Mouse (Mus musculus) intestine, embryonic 16.5 days (tissue): ENCODE data around the gene Grin2b. TPM values are rescaled to one million over a fixed set of nuclear protein-coding genes. Genes with fewer than 3 reads are reported as not detected.

Experiments used
- ATAC-seq: fragments of 200-750 bp; cut with Nextera tagmentation; 2 replicates; pipeline ENCODE4 v1.8.0; 2017; ENCODE audit warnings: moderate TSS enrichment, moderate library complexity
- H3K27ac ChIP-seq: fragments of 300-500 bp; sonication (generic); 2 replicates; pipeline ENCODE4 v1.5.1; 2014; ENCODE audit warnings: mild to moderate bottlenecking, low read length
- H3K27me3 ChIP-seq: fragments of 300-500 bp; sonication (generic); replicated peaks from 2 replicates; pipeline ENCODE4 v1.6.1; 2014; ENCODE audit warnings: low read length, control low read depth, mixed read lengths; ENCODE audit not compliant: control insufficient read depth, insufficient read depth
- H3K36me3 ChIP-seq: fragments of 300-500 bp; sonication (generic); 2 replicates; pipeline ENCODE4 v1.6.1; 2014; ENCODE audit warnings: low read length, control low read depth; ENCODE audit not compliant: control insufficient read depth, insufficient read depth
- H3K4me1 ChIP-seq: fragments of 300-500 bp; sonication (generic); 2 replicates; pipeline ENCODE4 v1.6.1; 2014; ENCODE audit warnings: low read length, control low read depth, mixed read lengths; ENCODE audit not compliant: control insufficient read depth, insufficient read depth
- H3K4me2 ChIP-seq: fragments of 300-500 bp; sonication (generic); 2 replicates; pipeline ENCODE4 v1.6.1; 2014; ENCODE audit warnings: low read depth, low read length, control low read depth
- H3K4me3 ChIP-seq: fragments of 300-500 bp; sonication (generic); 2 replicates; pipeline ENCODE4 v1.5.1; 2014; ENCODE audit warnings: mild to moderate bottlenecking, low read length
- H3K9ac ChIP-seq: fragments of 300-500 bp; sonication (generic); 2 replicates; pipeline ENCODE4 v1.6.1; 2014; ENCODE audit warnings: low read depth, low read length
- H3K9me3 ChIP-seq: fragments of 300-500 bp; sonication (generic); 2 replicates; pipeline ENCODE4 v1.6.1; 2016; ENCODE audit warnings: low read length, control low read depth; ENCODE audit not compliant: control insufficient read depth
- WGBS: fragments of 180-500 bp; shearing (Covaris S2); extraction: QIAGEN DNeasy Blood & Tissue Kit; methylation state at CpG from one replicate; pipeline ENCODE4 v1.1.7; 2014; 5-methylcytosine and 5-hydroxymethylcytosine counted together
- polyA plus RNA-seq: library from polyadenylated mRNA; unstranded; fragments of >200 nt; fragmentation: Nextera tagmentation; extraction: Ambion mirVana; gene quantifications from 2 replicates; pipeline ENCODE4 v1.2.1, GENCODE M21; 2015

Gene Grin2b
- polyA plus RNA-seq, 1 experiment from 2014 or later: not detected

- no peak overlapping the region for H3K4me3 ChIP-seq
- WGBS: 78% methylated on average over 4 of the region's 4 CpGs
- H3K4me1 ChIP-seq: no peaks in the 10 kb centered on the region
- H3K9me3 ChIP-seq: no peaks in the 10 kb centered on the region
- H3K27ac ChIP-seq: no peak overlapping the region
- H3K27me3 ChIP-seq: no peaks in the 10 kb centered on the region
- no peaks in the 10 kb centered on the region for H3K36me3 ChIP-seq
- no peak for ATAC-seq
- no peak overlapping the region for H3K4me2 ChIP-seq
- H3K9ac ChIP-seq: no peak overlapping the region
These were observed 147.5 kb downstream of the Grin2b start for GRCm38 (mm10) chr6:136025801-136026200.

DNA sequence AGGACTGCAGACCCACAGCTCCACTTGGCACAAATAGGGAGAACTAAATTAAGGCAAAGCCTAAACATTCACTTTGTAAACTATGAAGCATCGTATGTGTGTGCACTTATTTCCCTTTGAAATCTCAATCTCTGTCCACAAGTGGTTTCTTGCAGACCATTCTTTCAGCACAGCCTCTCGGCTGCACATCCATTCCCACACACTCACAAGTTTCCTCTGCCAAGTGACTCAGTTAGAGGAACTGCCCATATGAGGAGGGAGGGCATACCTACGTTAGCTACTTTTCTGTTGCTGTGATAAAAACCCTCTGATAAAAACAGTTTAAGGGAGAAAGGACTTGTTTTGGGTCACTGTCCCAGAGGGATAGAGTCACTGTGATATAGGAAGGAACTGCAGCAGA, 152.9 kb downstream of the Grin2b start:
- H3K27me3 ChIP-seq: no peaks in the 10 kb centered on the region
- no peaks in the 10 kb centered on the region for H3K36me3 ChIP-seq
- no peak overlapping the region for H3K9ac ChIP-seq
- H3K4me2 ChIP-seq: no peak overlapping the region
- 53% methylated on average over 3 of the region's 3 CpGs for WGBS
- no peak for ATAC-seq
- H3K4me1 ChIP-seq: no peaks in the 10 kb centered on the region
- H3K4me3 ChIP-seq: no peak overlapping the region
- H3K27ac ChIP-seq: no peak overlapping the region
- no peaks in the 10 kb centered on the region for H3K9me3 ChIP-seq

DNA sequence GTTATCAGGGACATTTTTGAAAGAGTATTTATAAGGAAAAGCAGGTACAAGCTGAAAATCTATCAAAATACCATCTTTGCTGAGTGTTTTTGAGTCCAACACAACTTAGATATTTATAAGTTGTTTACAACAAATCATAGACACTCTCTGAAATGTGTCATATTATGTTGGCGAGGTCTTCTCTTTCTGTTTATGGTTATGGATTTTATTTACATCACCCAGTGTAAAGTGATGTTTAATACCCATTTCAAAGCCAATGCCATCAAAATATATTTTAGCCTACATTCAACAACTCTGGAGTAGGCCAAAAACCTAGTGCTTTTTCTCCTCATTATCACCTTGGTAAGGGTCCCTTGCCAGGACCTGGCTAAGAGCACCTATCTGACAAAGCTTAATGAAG, 154.3 kb downstream of the Grin2b start:
- Histone ChIP-seq H3K27ac (no peak overlapping the region), H3K9me3 (no peaks in the 10 kb centered on the region), H3K36me3 (no peaks in the 10 kb centered on the region), H3K9ac (no peak overlapping the region), H3K4me2 (no peak overlapping the region), H3K4me3 (no peak overlapping the region), H3K27me3 (no peaks in the 10 kb centered on the region), H3K4me1 (no peaks in the 10 kb centered on the region)
- ATAC-seq: no peak
- 76% methylated on average over 1 of the region's 1 CpGs for WGBS

DNA sequence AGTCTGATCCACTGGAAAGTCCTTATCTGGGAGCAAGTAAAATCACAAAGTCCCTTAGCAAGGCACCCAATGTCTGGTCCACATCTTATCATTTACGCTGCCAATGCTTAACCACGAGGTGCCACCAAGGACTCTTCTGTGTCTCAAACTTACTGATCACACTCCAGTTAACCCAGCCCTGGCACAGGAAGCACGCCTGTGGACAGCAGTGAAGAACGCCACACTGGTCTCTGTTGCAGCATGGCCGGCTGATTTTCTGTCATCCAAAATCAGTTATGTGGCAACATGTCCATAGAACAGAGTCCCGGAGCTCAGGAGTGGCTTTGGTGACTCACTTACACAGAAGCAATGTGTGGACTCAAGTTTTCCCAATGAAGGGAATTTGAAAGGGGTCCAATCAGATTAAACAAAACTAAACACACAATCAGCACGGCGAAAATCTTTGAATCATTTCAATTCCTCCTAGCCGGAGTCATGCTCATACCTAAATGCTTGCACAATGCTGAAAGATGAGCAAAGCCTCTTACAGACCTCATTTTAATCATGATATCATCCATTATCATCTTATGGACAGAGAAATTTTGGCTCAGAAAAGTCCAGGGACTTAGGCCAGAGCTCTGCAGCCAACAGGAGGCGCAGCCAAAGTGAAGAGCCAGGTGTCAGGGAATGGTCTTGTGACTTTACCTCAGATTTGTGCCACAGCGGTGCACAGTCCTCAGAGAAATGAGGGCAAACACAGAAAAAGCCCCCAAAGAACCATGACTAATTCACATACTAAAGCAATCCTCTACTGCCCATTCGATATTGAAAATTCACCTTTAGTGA, 159.5 kb downstream of the Grin2b start:
- H3K4me3 ChIP-seq: no peak overlapping the region
- 0 out of 2 replicates have a peak, but pooled peaks cover 4% of the 10 kb centered on the region for H3K4me1 ChIP-seq
- H3K4me2 ChIP-seq: no peak overlapping the region
- WGBS: 86% methylated on average over 12 of the region's 12 CpGs
- no peaks in the 10 kb centered on the region for H3K36me3 ChIP-seq
- H3K9ac ChIP-seq: no peak overlapping the region
- H3K27ac ChIP-seq: no peak overlapping the region
- no peak for ATAC-seq
- H3K9me3 ChIP-seq: no peaks in the 10 kb centered on the region
- H3K27me3 ChIP-seq: no peaks in the 10 kb centered on the region

GRCm38 (mm10) chr6:136011533-136011932, 161.8 kb downstream of the Grin2b start:
- Histone ChIP-seq H3K27me3 (no peaks in the 10 kb centered on the region), H3K4me2 (no peak overlapping the region), H3K27ac (no peak overlapping the region), H3K9ac (no peak overlapping the region), H3K4me3 (no peak overlapping the region), H3K9me3 (no peaks in the 10 kb centered on the region), H3K36me3 (no peaks in the 10 kb centered on the region), H3K4me1 (0 out of 2 replicates have a peak, but pooled peaks cover 4% of the 10 kb centered on the region)
- no peak for ATAC-seq
- 87% methylated on average over 4 of the region's 4 CpGs for WGBS

- H3K9me3 ChIP-seq: no peaks in the 10 kb centered on the region
- H3K27ac ChIP-seq: no peak overlapping the region
- H3K9ac ChIP-seq: no peak overlapping the region
- 0 out of 2 replicates have a peak, but pooled peaks cover 4% of the 10 kb centered on the region for H3K4me1 ChIP-seq
- H3K27me3 ChIP-seq: no peaks in the 10 kb centered on the region
- 87% methylated on average over 4 of the region's 4 CpGs for WGBS
- H3K36me3 ChIP-seq: no peaks in the 10 kb centered on the region
- no peak for ATAC-seq
- no peak overlapping the region for H3K4me3 ChIP-seq
- H3K4me2 ChIP-seq: no peak overlapping the region
These were observed 162.3 kb downstream of the Grin2b start for GRCm38 (mm10) chr6:136011038-136011311.

- Histone ChIP-seq H3K9ac (no peak overlapping the region), H3K4me3 (no peak overlapping the region), H3K4me2 (no peak overlapping the region), H3K36me3 (no peaks in the 10 kb centered on the region), H3K9me3 (no peaks in the 10 kb centered on the region), H3K4me1 (0 out of 2 replicates have a peak, but pooled peaks cover 4% of the 10 kb centered on the region), H3K27me3 (no peaks in the 10 kb centered on the region), H3K27ac (no peak overlapping the region; the same call in 1 of the 2 replicates)
- WGBS: 44% methylated on average over 7 of the region's 7 CpGs
- peak; percentile 33; the same call in 1 of the 2 replicates for ATAC-seq
These were observed 162.8 kb downstream of the Grin2b start for GRCm38 (mm10) chr6:136010290-136011037.

- WGBS: 80% methylated on average over 6 of the region's 6 CpGs
- no peak for ATAC-seq
- H3K9me3 ChIP-seq: no peaks in the 10 kb centered on the region
- H3K4me1 ChIP-seq: 0 out of 2 replicates have a peak, but pooled peaks cover 4% of the 10 kb centered on the region
- no peaks in the 10 kb centered on the region for H3K36me3 ChIP-seq
- H3K4me3 ChIP-seq: no peak overlapping the region
- H3K4me2 ChIP-seq: no peak overlapping the region
- H3K27ac ChIP-seq: no peak overlapping the region
- no peak overlapping the region for H3K9ac ChIP-seq
- no peaks in the 10 kb centered on the region for H3K27me3 ChIP-seq
These were observed 165.2 kb downstream of the Grin2b start for GRCm38 (mm10) chr6:136008120-136008519.

DNA sequence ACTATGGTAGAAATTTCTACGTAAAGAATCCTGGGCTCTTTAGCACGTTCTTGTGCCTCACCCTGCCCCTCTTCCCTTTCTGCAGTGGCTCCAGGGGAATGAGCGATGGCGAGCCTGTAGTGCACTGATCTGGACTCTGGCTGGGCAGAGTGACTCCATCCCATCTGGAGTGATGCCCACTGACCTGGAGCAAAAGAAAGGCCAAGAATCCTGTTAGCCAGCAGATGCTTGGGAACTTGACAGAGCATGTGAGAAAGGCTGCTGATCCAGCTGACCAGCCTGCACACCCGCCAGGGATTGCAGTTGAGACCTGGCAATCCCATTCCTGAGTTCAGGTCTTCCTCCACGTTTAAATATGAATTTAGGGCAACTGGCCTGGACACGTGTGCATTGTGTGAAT, 178.6 kb downstream of the Grin2b start:
- Histone ChIP-seq H3K4me3 (no peak overlapping the region), H3K9me3 (no peaks in the 10 kb centered on the region), H3K4me2 (no peak overlapping the region), H3K36me3 (no peaks in the 10 kb centered on the region), H3K27me3 (no peaks in the 10 kb centered on the region), H3K9ac (no peak overlapping the region), H3K27ac (no peak overlapping the region), H3K4me1 (no peaks in the 10 kb centered on the region)
- 80% methylated on average over 7 of the region's 7 CpGs for WGBS
- no peak for ATAC-seq
